22 mouse cellular contexts compared by ENCODE assay signal in genomic region chr7:144754722-144755121, GRCm38 (mm10). TPM values are rescaled to one million over a fixed set of nuclear protein-coding genes. Genes with fewer than 3 reads are reported as not detected.
DNase-seq lines count a peak whose midpoint lies in the region; ATAC-seq and TF ChIP-seq lines count a peak whose summit lies in the region.
"Had no signal": no experiment of that assay in that cellular context is flagged by ENCODE, and none has a peak within 500 bp of the region (broad histone marks: within the 10 kb centered on the region; RNA-seq: fewer than 3 reads in every experiment).

No protein-coding gene starts in this region.

- peak; percentile 55 for DNase-seq in adrenal gland, postnatal 10 days
- DNase-seq in adrenal gland, adult 8-10 months = no peak
- DNase-seq in intestine, embryonic 14.5 days (ENCODE audit: low spot score) = no peak
- peak; percentile 42 to 57 for DNase-seq in adrenal gland, postnatal 36 days
- DNase-seq in kidney, postnatal 4 days = peak; percentile 50 to 65
- no peak for DNase-seq in layer of hippocampus, postnatal 25 days (ENCODE audit: extremely low spot score in 1 of 2, low spot score in 1 of 2)
- DNase-seq: cerebellum, adult 9-11 months; gastrocnemius, postnatal 14 days; left cerebral cortex, postnatal 4 days; retina, postnatal 1 day; right cerebral cortex, postnatal 4 days; thymus, postnatal 25 days had no signal

- H3K9me3 ChIP-seq in intestine, embryonic 14.5 days (ENCODE audit: control insufficient read depth, low read length) = no peaks in the 10 kb centered on the region
- H3K9me3 ChIP-seq in intestine, postnatal 0 days (ENCODE audit: control insufficient read depth) = no peaks in the 10 kb centered on the region
- H3K9me3 ChIP-seq: embryonic facial prominence, embryonic 15.5 days; forebrain, embryonic 12.5 days; heart, embryonic 13.5 days; hindbrain, embryonic 10.5 days; midbrain, embryonic 10.5 days had no signal

- no peak overlapping the region for H3K9ac ChIP-seq in intestine, embryonic 14.5 days (ENCODE audit: low read length)
- no peak overlapping the region for H3K9ac ChIP-seq in intestine, postnatal 0 days (ENCODE audit: low read depth, low read length)
- H3K9ac ChIP-seq: embryonic facial prominence, embryonic 15.5 days; forebrain, embryonic 12.5 days; heart, embryonic 13.5 days had no signal

- no peak overlapping the region for H3K4me3 ChIP-seq in intestine, embryonic 14.5 days (ENCODE audit: low read depth, low read length)
- no peak overlapping the region for H3K4me3 ChIP-seq in intestine, postnatal 0 days (ENCODE audit: low read depth, low read length)
- H3K4me3 ChIP-seq: embryonic facial prominence, embryonic 15.5 days; forebrain, embryonic 12.5 days; heart, embryonic 13.5 days; hindbrain, embryonic 10.5 days; layer of hippocampus, adult 2 months; midbrain, embryonic 10.5 days had no signal

- H3K27me3 ChIP-seq in intestine, embryonic 14.5 days (replicated peaks; ENCODE audit: control insufficient read depth, insufficient read depth, low read length) = no peaks in the 10 kb centered on the region
- H3K27me3 ChIP-seq in intestine, postnatal 0 days (replicated peaks; ENCODE audit: control insufficient read depth, insufficient read depth, low read length) = no peaks in the 10 kb centered on the region
- H3K27me3 ChIP-seq: embryonic facial prominence, embryonic 15.5 days had no signal

- peaks cover 27% of the 10 kb centered on the region for H3K4me1 ChIP-seq in intestine, embryonic 14.5 days (replicated peaks; ENCODE audit: control insufficient read depth, insufficient read depth, low read length)
- H3K4me1 ChIP-seq in intestine, postnatal 0 days (replicated peaks; ENCODE audit: control insufficient read depth, insufficient read depth, low read length) = peaks cover 5% of the 10 kb centered on the region
- H3K4me1 ChIP-seq: embryonic facial prominence, embryonic 15.5 days had no signal

- no peak overlapping the region for H3K4me2 ChIP-seq in intestine, embryonic 14.5 days (ENCODE audit: low read length)
- no peak overlapping the region for H3K4me2 ChIP-seq in intestine, postnatal 0 days (replicated peaks; ENCODE audit: low read depth)
- H3K4me2 ChIP-seq: embryonic facial prominence, embryonic 15.5 days; forebrain, embryonic 12.5 days; heart, embryonic 13.5 days; liver, embryonic 11.5 days had no signal

- peak overlapping the region; percentile 89; the same call in 1 of the 2 replicates for H3K27ac ChIP-seq in intestine, embryonic 14.5 days (ENCODE audit: low read depth)
- no peak overlapping the region for H3K27ac ChIP-seq in intestine, postnatal 0 days (ENCODE audit: low read depth, low read length)
- H3K27ac ChIP-seq: embryonic facial prominence, embryonic 15.5 days; forebrain, embryonic 12.5 days; layer of hippocampus, adult 2 months had no signal

- ATAC-seq in intestine, embryonic 14.5 days (replicated peaks; ENCODE audit: low FRiP score, low TSS enrichment, low read depth) = no peak
- ATAC-seq in intestine, postnatal 0 days = no peak

- no peak for TF ChIP-seq CTCF in intestine, postnatal 0 days (IDR thresholded peaks at IDR 0.05; ENCODE audit: low read depth)

- H3K36me3 ChIP-seq in intestine, embryonic 14.5 days (ENCODE audit: control insufficient read depth, insufficient read depth, low read length) = no peaks in the 10 kb centered on the region
- no peaks in the 10 kb centered on the region for H3K36me3 ChIP-seq in intestine, postnatal 0 days (ENCODE audit: control insufficient read depth, insufficient read depth)
- H3K36me3 ChIP-seq: embryonic facial prominence, embryonic 15.5 days; forebrain, embryonic 12.5 days; heart, embryonic 13.5 days; hindbrain, embryonic 10.5 days; midbrain, embryonic 10.5 days had no signal

- 92% methylated on average over 2 of the region's 2 CpGs for WGBS in intestine, embryonic 14.5 days
- 87% methylated on average over 2 of the region's 2 CpGs for WGBS in intestine, postnatal 0 days

RNA-seq across cellular contexts. Expression of gene Ano1, which starts 2.9 kb away (rescaled TPM):
- total RNA-seq in adrenal gland, postnatal 10 days (2021) = 10 to 100 TPM; 34.3 to 37.7 TPM
- 10 to 100 TPM; 21.7 to 34.5 (median 29.8) TPM for total RNA-seq in adrenal gland, adult 8-10 months (2022)
- 39.1 and 43.3 TPM in 2 replicates for polyA plus RNA-seq in intestine, embryonic 14.5 days (2014; fragmentation: Nextera tagmentation; extraction: Ambion mirVana)
- polyA plus RNA-seq in intestine, postnatal 0 days (2015; fragmentation: Nextera tagmentation; extraction: Ambion mirVana) = 9.0 and 9.3 TPM in 2 replicates
- total RNA-seq in adrenal gland, postnatal 36 days (2021) = 10 to 100 TPM; 20.9 to 25.4 TPM
- total RNA-seq in layer of hippocampus, postnatal 25 days (2021) = 1 to 10 TPM; 2.4 to 4.6 TPM
- total RNA-seq: CH12.LX; neutrophil, adult 5-6 weeks had no signal

Comparison
In these comparisons a context has a peak if more than half of its experiments do, and no peak if none do; other contexts are left out.
1. DNase-seq: peak in adrenal gland, postnatal 10 days (single experiment), adrenal gland, postnatal 36 days (2 of 2) and kidney, postnatal 4 days (2 of 2); none in adrenal gland, adult 8-10 months (single experiment), intestine, embryonic 14.5 days (single experiment) and layer of hippocampus, postnatal 25 days (0 of 2).